Mouse (Mus musculus) G1E (cell line): ENCODE data around the gene Thrb. TPM values are rescaled to one million over a fixed set of nuclear protein-coding genes. Genes with fewer than 3 reads are reported as not detected.

ENCODE experiments used
- ATAC-seq: 2 replicates; pipeline ENCODE4 v1.8.0; 2016; ENCODE audit warnings: mild to moderate bottlenecking; ENCODE audit not compliant: insufficient number of reproducible peaks, poor library complexity, low FRiP score, severe bottlenecking; ENCODE audit errors: extremely low read depth
- DNase-seq: peaks from one replicate; pipeline ENCODE4 v3.0.0; 2012; ENCODE audit warnings: low spot score
- H3K27me3 ChIP-seq: 2 replicates; pipeline ENCODE4 v1.6.1; 2012; ENCODE audit warnings: mild to moderate bottlenecking, low read length, inconsistent platforms; ENCODE audit not compliant: insufficient read depth
- H3K36me3 ChIP-seq: replicated peaks from 2 replicates; pipeline ENCODE3; 2012; ENCODE audit warnings: mild to moderate bottlenecking, inconsistent platforms
- H3K4me1 ChIP-seq: 2 replicates; pipeline ENCODE4 v1.6.1; 2012; ENCODE audit warnings: low read depth, low read length, inconsistent platforms, mixed read lengths; ENCODE audit not compliant: insufficient read depth
- H3K4me3 ChIP-seq: 2 replicates; pipeline ENCODE4 v1.5.1; 2012; ENCODE audit warnings: low read depth, mild to moderate bottlenecking, inconsistent platforms, low read length, moderate library complexity, mixed read lengths
- H3K9me3 ChIP-seq: replicated peaks from 2 replicates; pipeline ENCODE4 v1.6.1; 2012; ENCODE audit warnings: inconsistent platforms
- CTCF ChIP-seq: IDR thresholded peaks from 2 replicates; pipeline ENCODE4 v1.5.1; 2012; ENCODE audit warnings: low read depth, low read length, inconsistent platforms, mixed read lengths
- GATA1 ChIP-seq: IDR thresholded peaks from 2 replicates; pipeline ENCODE4 v1.6.1; 2012; ENCODE audit warnings: borderline replicate concordance, low read length, inconsistent platforms, mixed read lengths
- GATA2 ChIP-seq: IDR thresholded peaks from 2 replicates; pipeline ENCODE4 v1.6.1; 2012; ENCODE audit warnings: low read depth, low read length, inconsistent platforms, borderline replicate concordance
- POLR2AphosphoS5 ChIP-seq: IDR thresholded peaks from 2 replicates; pipeline ENCODE4 v1.6.1; 2012; ENCODE audit warnings: low read depth, low read length, inconsistent platforms; ENCODE audit not compliant: insufficient replicate concordance
- TAL1 ChIP-seq: conservative IDR thresholded peaks from 2 replicates; pipeline ENCODE4 v1.6.1; 2012; ENCODE audit warnings: low read depth, low read length, inconsistent platforms, mixed read lengths
- polyA plus RNA-seq: library from polyadenylated mRNA; stranded (reverse); fragments of >175 nt; gene quantifications from 2 replicates; pipeline ENCODE4 v1.2.3, GENCODE M21; 2012
- total RNA-seq, 2 experiments: library from RNA; stranded (forward) in 1 of 2; stranded (reverse) in 1 of 2; fragments of 200-1000 nt in 1 of 2; fragments of >200 nt in 1 of 2; fragmentation: Nextera tagmentation in 1 of 2; gene quantifications; 2 replicates each; pipeline ENCODE4 v1.2.3; 2014 to 2017

The Thrb gene
- total and polyA plus RNA-seq, 3 experiments = 6.3 to 26.7 (median 7.0) TPM

DNA sequence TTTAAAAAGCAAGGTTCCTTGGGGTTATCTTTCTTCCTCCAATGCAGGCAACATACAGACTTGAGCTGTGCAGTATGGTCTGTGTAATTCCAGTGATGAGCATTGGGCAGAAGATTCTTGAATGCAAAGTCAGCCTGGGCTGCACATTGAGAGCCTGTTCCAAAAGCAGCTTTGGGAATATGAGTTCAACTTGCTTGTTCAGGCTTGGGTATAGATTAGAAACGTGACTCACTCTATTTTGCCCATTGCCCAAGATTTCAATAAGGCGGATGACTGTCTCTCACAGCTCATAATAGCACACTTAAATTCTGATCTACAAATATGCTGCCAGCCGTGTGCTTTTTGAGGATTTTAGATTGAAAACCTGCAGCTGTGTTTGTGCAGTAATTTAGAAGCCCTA lies 18.3 kb upstream of the Thrb start:
- TF ChIP-seq GATA1 (no peak), POLR2AphosphoS5 (no peak), TAL1 (no peak), GATA2 (no peak), CTCF (no peak)
- Histone ChIP-seq H3K9me3 (no peaks in the 10 kb centered on the region), H3K4me1 (no peaks in the 10 kb centered on the region), H3K36me3 (no peaks in the 10 kb centered on the region), H3K27me3 (peaks cover 11% of the 10 kb centered on the region), H3K4me3 (no peak overlapping the region)
- no peak for DNase-seq
- no peak for ATAC-seq

DNA sequence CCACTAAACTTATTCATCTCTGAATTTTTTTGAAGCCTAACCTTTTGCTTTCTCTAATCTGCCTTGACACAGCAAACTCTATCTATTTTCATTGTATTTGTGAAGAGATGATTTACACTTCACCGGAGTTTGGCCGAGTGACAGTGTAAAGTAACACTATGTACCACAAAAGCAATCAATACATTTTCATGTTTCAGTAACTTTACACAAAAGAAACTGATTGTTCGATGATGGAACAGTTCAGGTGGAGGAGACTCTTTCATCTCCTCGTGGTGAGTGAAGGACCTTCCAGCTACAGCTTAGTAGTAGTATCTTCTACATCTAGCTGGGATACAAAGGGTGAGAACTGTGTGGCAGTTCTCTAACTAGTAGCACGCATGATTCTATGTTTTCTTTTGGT lies 5.0 kb upstream of the Thrb start:
- ATAC-seq = no peak
- TF ChIP-seq POLR2AphosphoS5 (no peak), GATA2 (no peak), GATA1 (no peak), TAL1 (no peak), CTCF (no peak)
- H3K36me3 ChIP-seq = no peaks in the 10 kb centered on the region
- peaks cover 17% of the 10 kb centered on the region for H3K4me1 ChIP-seq
- H3K27me3 ChIP-seq = no peaks in the 10 kb centered on the region
- no peak overlapping the region for H3K4me3 ChIP-seq
- no peaks in the 10 kb centered on the region for H3K9me3 ChIP-seq
- DNase-seq = no peak

DNA sequence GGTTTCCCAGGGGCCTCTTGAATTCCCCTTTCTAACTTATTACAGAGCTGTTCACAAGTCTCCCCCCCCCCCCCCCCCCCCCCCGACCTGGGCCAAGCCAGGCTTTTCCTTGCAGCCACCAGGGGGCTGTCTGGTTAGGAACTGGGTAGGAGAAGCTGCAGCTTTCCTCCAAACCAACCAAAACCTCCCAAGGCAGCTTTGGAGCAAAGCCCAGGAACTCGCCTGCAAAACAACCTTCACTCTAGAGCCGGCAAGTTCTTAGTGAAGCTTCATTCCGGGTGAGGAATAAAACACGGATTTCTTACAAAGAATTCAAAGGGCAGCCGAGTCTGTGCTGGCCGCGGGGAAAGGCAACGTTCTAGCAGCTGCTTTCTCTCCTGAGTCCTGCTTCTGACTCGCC lies 1.0 kb upstream of the Thrb start:
- H3K4me3 ChIP-seq = peak overlapping the region; percentile 95
- DNase-seq = peak; percentile 74
- ATAC-seq = peak; percentile 63
- H3K9me3 ChIP-seq = no peaks in the 10 kb centered on the region
- TF ChIP-seq POLR2AphosphoS5 = no peak
- TF ChIP-seq TAL1 = no peak
- TF ChIP-seq CTCF = no peak
- TF ChIP-seq GATA1 = no peak
- no peak for TF ChIP-seq GATA2
- H3K4me1 ChIP-seq = peaks cover 25% of the 10 kb centered on the region
- H3K36me3 ChIP-seq = no peaks in the 10 kb centered on the region
- H3K27me3 ChIP-seq = no peaks in the 10 kb centered on the region

DNA sequence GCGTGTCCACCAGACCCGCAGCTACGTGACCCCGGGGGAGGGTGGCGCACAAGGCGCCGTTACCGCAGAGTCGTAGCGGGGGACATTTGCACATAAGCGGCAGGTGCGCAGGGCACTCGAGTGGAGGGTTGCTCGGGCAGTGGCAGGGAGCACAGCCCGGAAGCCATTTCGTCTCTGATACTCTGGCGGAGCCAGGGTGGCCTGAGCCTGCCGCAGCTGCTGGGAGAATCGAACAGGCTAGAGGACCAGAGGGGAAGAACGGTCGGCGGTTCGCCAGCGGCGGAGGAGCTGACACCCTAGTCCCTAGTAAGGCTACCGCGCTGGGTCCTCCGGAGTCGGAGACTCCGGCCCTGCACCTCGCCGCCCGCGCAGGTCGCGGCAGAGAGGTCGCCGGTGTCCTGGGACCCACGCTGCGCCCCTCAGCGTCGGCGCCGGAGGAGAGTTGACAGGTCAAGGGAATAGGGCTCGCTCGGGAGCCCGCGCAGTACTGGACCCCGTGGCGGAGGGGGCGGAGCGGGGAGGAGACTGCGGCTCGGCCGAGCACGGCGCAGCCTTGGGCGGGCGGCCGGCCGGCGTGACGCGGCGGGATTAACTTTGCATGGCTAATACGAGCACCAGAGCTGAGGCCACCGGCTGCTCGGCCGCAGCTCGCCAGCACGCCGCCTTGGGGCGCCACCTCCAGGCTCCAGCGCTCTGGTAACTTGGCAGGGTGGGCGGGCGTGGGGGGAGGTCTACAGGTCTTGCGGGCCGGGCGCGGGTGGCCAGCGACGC lies 453 bp downstream of the Thrb start:
- Histone ChIP-seq H3K36me3 (no peaks in the 10 kb centered on the region), H3K4me1 (peaks cover 28% of the 10 kb centered on the region), H3K9me3 (no peaks in the 10 kb centered on the region), H3K27me3 (no peaks in the 10 kb centered on the region), H3K4me3 (peak overlapping the region; percentile 95)
- TF ChIP-seq GATA2 = no peak
- no peak for TF ChIP-seq TAL1
- DNase-seq = peak; percentile 44
- peak; percentile 56 for ATAC-seq

DNA sequence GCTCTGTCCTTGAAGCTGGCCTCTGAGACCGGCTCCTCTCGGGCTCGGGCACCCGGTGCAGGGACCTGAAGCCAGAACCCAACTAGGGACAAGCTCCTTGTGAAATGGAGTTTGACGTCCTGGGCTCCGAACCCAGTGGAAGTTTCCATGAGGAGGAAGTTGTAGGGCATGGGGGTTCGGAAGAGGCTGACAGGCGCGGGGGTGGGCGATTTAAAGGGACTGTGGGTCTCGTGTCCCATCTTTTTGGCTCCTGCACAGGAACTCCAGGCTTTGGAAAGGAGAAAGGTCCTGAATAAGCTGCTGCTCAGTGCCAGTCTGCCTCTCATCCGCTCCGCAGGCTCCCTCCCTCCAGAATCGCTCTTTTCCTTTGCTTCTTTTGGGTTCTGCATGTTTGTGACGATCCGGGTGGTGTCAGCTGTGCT lies 1.1 kb downstream of the Thrb start:
- H3K9me3 ChIP-seq = no peaks in the 10 kb centered on the region
- H3K4me3 ChIP-seq = peak overlapping the region; percentile 95
- TF ChIP-seq POLR2AphosphoS5 (no peak), TAL1 (no peak), GATA1 (no peak), GATA2 (no peak), CTCF (no peak)
- peak; percentile 12 for DNase-seq
- no peak for ATAC-seq
- H3K36me3 ChIP-seq = no peaks in the 10 kb centered on the region
- H3K27me3 ChIP-seq = no peaks in the 10 kb centered on the region
- H3K4me1 ChIP-seq = peaks cover 28% of the 10 kb centered on the region

DNA sequence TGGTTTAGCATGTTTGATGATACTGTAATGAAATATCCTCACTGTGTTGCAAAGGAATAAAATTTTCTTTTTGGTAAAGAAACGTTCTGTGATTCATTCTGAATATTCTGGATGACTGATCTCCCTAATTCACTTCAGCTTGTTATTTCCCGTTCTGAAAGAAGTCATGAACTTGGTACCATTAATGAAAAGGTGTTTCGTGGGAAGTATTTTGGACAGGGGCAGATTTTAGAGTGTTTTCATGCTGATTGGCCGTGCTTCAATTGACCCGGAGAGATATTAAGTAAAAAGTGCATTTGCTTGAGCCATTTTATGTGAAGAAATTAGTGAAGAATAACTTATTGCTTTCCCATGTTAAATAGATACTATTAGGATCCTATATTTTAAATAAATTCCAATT lies 2.0 kb downstream of the Thrb start:
- no peak overlapping the region; the same call in 1 of the 2 replicates for H3K4me3 ChIP-seq
- ATAC-seq = no peak
- no peaks in the 10 kb centered on the region for H3K27me3 ChIP-seq
- no peaks in the 10 kb centered on the region for H3K9me3 ChIP-seq
- no peaks in the 10 kb centered on the region for H3K36me3 ChIP-seq
- H3K4me1 ChIP-seq = peaks cover 31% of the 10 kb centered on the region
- no peak for TF ChIP-seq CTCF
- TF ChIP-seq POLR2AphosphoS5 = no peak
- TF ChIP-seq GATA2 = no peak
- TF ChIP-seq TAL1 = no peak
- TF ChIP-seq GATA1 = no peak
- no peak for DNase-seq

DNA sequence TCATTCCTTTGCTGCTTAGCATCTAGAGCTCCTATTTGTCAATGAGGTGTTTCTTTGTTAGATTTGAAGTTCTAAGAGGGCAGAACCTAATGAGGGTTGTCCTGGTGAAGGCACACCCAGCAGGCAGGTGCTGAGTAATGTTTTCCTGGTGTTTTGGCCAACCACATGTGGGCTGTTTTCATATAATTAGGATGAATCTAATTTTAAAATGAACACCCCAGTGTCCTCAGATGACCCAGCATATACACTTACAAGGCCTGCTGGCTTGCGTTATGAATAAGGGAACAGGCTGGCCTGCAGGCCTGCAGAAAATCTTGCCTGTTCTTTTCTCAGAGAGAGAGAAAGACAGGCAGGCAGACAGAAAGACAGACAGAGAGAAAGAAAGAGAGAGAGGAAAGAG lies 14.3 kb downstream of the Thrb start:
- ATAC-seq = no peak; the same call in 1 of the 2 replicates
- Histone ChIP-seq H3K9me3 (no peaks in the 10 kb centered on the region), H3K4me3 (no peak overlapping the region), H3K27me3 (no peaks in the 10 kb centered on the region), H3K36me3 (peaks cover 11% of the 10 kb centered on the region), H3K4me1 (peaks cover 23% of the 10 kb centered on the region)
- TF ChIP-seq GATA2 (no peak), TAL1 (no peak), CTCF (no peak), POLR2AphosphoS5 (no peak), GATA1 (no peak)
- no peak for DNase-seq
